Mouse (Mus musculus) hindbrain, embryonic 12.5 days (tissue): ENCODE measurements around the gene Lrrc39. TPM values are rescaled to one million over a fixed set of nuclear protein-coding genes. Genes with fewer than 3 reads are reported as not detected.

Experiments
- ATAC-seq: fragments of 200-750 bp; cut with Nextera tagmentation; 2 replicates; pipeline ENCODE4 v1.8.0; 2017; ENCODE audit warnings: moderate TSS enrichment; ENCODE audit not compliant: low FRiP score
- H3K27ac ChIP-seq: fragments of 300-500 bp; sonication (generic); 2 replicates; pipeline ENCODE4 v1.5.1; 2016; ENCODE audit warnings: mild to moderate bottlenecking
- H3K27me3 ChIP-seq: fragments of 300-500 bp; sonication (generic); 2 replicates; pipeline ENCODE4 v1.6.1; 2016; ENCODE audit warnings: mild to moderate bottlenecking
- H3K36me3 ChIP-seq: fragments of 300-500 bp; sonication (generic); 2 replicates; pipeline ENCODE4 v1.6.1; 2016; ENCODE audit warnings: mild to moderate bottlenecking
- H3K4me1 ChIP-seq: fragments of 300-500 bp; sonication (generic); 2 replicates; pipeline ENCODE4 v1.6.1; 2016
- H3K4me2 ChIP-seq: fragments of 300-500 bp; sonication (generic); replicated peaks from 2 replicates; pipeline ENCODE4 v1.6.1; 2016; ENCODE audit warnings: mild to moderate bottlenecking
- H3K4me3 ChIP-seq: fragments of 300-500 bp; sonication (generic); 2 replicates; pipeline ENCODE4 v1.5.1; 2016; ENCODE audit warnings: mild to moderate bottlenecking
- H3K9ac ChIP-seq: fragments of 300-500 bp; sonication (generic); 2 replicates; pipeline ENCODE4 v1.6.1; 2016; ENCODE audit warnings: mild to moderate bottlenecking, moderate library complexity
- H3K9me3 ChIP-seq: fragments of 300-500 bp; sonication (generic); replicated peaks from 2 replicates; pipeline ENCODE4 v1.6.1; 2016; ENCODE audit warnings: mild to moderate bottlenecking
- WGBS: fragments of 180-500 bp; shearing (Covaris S2); methylation state at CpG from one replicate; pipeline ENCODE4 v1.1.7; 2016; 5-methylcytosine and 5-hydroxymethylcytosine counted together
- polyA plus RNA-seq: library from polyadenylated mRNA; unstranded; fragments of >200 nt; fragmentation: Nextera tagmentation; extraction: Ambion mirVana; gene quantifications from 2 replicates; pipeline ENCODE4 v1.2.1, GENCODE M21; 2016

Gene Lrrc39
- polyA plus RNA-seq, 1 experiment from 2014 or later, result 0.50 TPM

GRCm38 (mm10) chr3:116615318-116616068, 52.7 kb downstream of the Lrrc39 start:
- Histone ChIP-seq H3K9me3 (no peaks in the 10 kb centered on the region), H3K27ac (no peak overlapping the region), H3K4me1 (no peaks in the 10 kb centered on the region), H3K27me3 (no peaks in the 10 kb centered on the region), H3K9ac (no peak overlapping the region), H3K4me2 (no peak overlapping the region), H3K4me3 (no peak overlapping the region), H3K36me3 (peaks cover 45% of the 10 kb centered on the region)
- ATAC-seq, result no peak
- 92% methylated on average over 8 of the region's 8 CpGs for WGBS

GRCm38 (mm10) chr3:116618855-116619254, 56.1 kb downstream of the Lrrc39 start:
- H3K9ac ChIP-seq, result no peak overlapping the region
- H3K4me2 ChIP-seq, result no peak overlapping the region
- H3K9me3 ChIP-seq, result no peaks in the 10 kb centered on the region; the same call in 1 of the 2 replicates
- H3K27me3 ChIP-seq, result no peaks in the 10 kb centered on the region
- H3K36me3 ChIP-seq, result peaks cover 55% of the 10 kb centered on the region
- H3K27ac ChIP-seq, result no peak overlapping the region
- no peak overlapping the region for H3K4me3 ChIP-seq
- 84% methylated on average over 6 of the region's 6 CpGs for WGBS
- no peaks in the 10 kb centered on the region for H3K4me1 ChIP-seq
- no peak for ATAC-seq

GRCm38 (mm10) chr3:116620636-116621370, 58.0 kb downstream of the Lrrc39 start:
- Histone ChIP-seq H3K4me1 (no peaks in the 10 kb centered on the region), H3K27ac (no peak overlapping the region), H3K27me3 (no peaks in the 10 kb centered on the region), H3K9me3 (no peaks in the 10 kb centered on the region; the same call in 1 of the 2 replicates), H3K9ac (no peak overlapping the region), H3K4me3 (no peak overlapping the region), H3K4me2 (no peak overlapping the region), H3K36me3 (peaks cover 39% of the 10 kb centered on the region)
- WGBS, result 94% methylated on average over 7 of the region's 7 CpGs
- no peak for ATAC-seq

GRCm38 (mm10) chr3:116622641-116623040, 59.9 kb downstream of the Lrrc39 start:
- Histone ChIP-seq H3K27me3 (no peaks in the 10 kb centered on the region), H3K9ac (no peak overlapping the region), H3K27ac (no peak overlapping the region), H3K36me3 (peaks cover 43% of the 10 kb centered on the region), H3K4me1 (no peaks in the 10 kb centered on the region), H3K9me3 (no peaks in the 10 kb centered on the region; the same call in 1 of the 2 replicates), H3K4me3 (no peak overlapping the region), H3K4me2 (no peak overlapping the region)
- no peak for ATAC-seq
- 97% methylated on average over 7 of the region's 7 CpGs for WGBS

GRCm38 (mm10) chr3:116631459-116631858, 68.7 kb downstream of the Lrrc39 start:
- WGBS, result 84% methylated on average over 1 of the region's 1 CpGs
- H3K9ac ChIP-seq, result no peak overlapping the region
- H3K9me3 ChIP-seq, result no peaks in the 10 kb centered on the region
- no peak overlapping the region for H3K4me3 ChIP-seq
- no peak for ATAC-seq
- no peaks in the 10 kb centered on the region for H3K27me3 ChIP-seq
- H3K4me2 ChIP-seq, result no peak overlapping the region
- H3K27ac ChIP-seq, result no peak overlapping the region
- H3K4me1 ChIP-seq, result no peaks in the 10 kb centered on the region
- peaks cover 57% of the 10 kb centered on the region for H3K36me3 ChIP-seq

Other genes with a start within 250 kb of the Lrrc39 start
- 13.6 and 15.4 TPM in 2 replicates for gene Cdc14a, start 138.9 kb upstream of the Lrrc39 start, polyA plus RNA-seq
- 102 and 104 TPM in 2 replicates for gene Rtca, start 54.8 kb upstream of the Lrrc39 start, polyA plus RNA-seq
- gene Dbt, start 49.9 kb upstream of the Lrrc39 start, polyA plus RNA-seq, result 14.8 and 15.1 TPM in 2 replicates
- 29.5 and 34.0 TPM in 2 replicates for gene Sass6, start 32.0 kb downstream of the Lrrc39 start, polyA plus RNA-seq
- 29.5 and 34.5 TPM in 2 replicates for gene Trmt13, start 51.6 kb downstream of the Lrrc39 start, polyA plus RNA-seq
- gene Mfsd14a, start 99.7 kb downstream of the Lrrc39 start, polyA plus RNA-seq, result 72.8 and 77.1 TPM in 2 replicates
- gene Gm43191, start 118.3 kb downstream of the Lrrc39 start, polyA plus RNA-seq, result not detected in 2 replicates
- gene Slc35a3, start 149.9 kb downstream of the Lrrc39 start, polyA plus RNA-seq, result 9.3 and 10.7 TPM in 2 replicates
- gene Agl, start 245.2 kb downstream of the Lrrc39 start, polyA plus RNA-seq, result 18.6 and 21.0 TPM in 2 replicates